Mouse (Mus musculus) embryo, embryonic 11.5 days (tissue): Measurements from ENCODE around the gene Rab8a.
"Not testable (repeated sequence)": the region's sequence is repeated elsewhere in the genome, so short reads cannot be mapped to it uniquely, and the experiment has no call there.

Experiments
- DNase-seq: peaks from one replicate; pipeline ENCODE4 v3.0.0-alpha.2; 2012; ENCODE audit warnings: low read depth, low spot score

Rab8a gene

GRCm38 (mm10) chr8:72160707-72161697, at the start of gene Rab8a:
Gene Rab8a, plus strand, starts transcription at chr8:72161200.
- DNase-seq, result peak; percentile 97

- no peak for DNase-seq
Measured at GRCm38 (mm10) chr8:72112486-72112885, 48.5 kb upstream of the Rab8a start.

DNA sequence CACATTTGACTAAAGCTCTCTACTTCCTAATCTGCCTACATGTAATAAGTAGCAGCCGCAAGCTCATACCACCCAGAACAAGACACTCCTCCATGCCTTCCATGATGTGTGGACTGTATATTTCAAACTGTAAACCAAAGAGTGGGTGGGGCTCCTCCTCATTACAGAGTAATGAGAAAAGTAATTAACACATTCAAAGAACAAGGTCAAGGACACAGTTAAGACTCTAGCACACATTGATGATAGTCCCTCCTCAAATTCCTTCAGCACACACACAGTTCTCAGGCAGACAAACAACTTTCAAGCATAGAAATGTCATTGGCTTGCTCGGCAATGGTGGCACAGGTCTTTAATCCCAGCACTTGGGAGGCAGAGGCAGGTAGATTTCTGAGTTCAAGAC, 45.8 kb upstream of the Rab8a start:
- DNase-seq, result no peak

- no peak for DNase-seq
Measured at GRCm38 (mm10) chr8:72118616-72119015, 42.4 kb upstream of the Rab8a start.

DNA sequence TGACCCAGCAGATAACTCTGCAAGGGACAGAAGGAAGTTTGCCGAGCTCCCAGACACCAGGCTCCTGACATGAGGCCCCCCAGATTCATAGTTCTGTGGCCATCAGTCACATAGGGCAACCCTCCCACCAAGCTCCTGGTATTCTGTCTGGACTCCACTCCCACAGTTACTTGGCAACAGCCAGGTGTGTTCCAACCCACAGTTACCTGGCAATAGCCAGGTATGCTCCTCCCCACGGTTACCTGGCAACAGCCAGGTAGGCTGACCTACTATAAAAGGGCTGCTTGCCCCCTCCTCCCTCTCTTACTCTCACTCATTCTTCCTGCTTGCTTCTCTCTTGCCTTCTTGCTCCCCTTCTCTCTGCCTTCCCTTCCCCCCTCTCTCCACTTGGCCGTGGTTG, 39.5 kb upstream of the Rab8a start:
- not testable (repeated sequence) for DNase-seq

- no peak for DNase-seq
Measured at GRCm38 (mm10) chr8:72121997-72122396, 39.0 kb upstream of the Rab8a start.

DNA sequence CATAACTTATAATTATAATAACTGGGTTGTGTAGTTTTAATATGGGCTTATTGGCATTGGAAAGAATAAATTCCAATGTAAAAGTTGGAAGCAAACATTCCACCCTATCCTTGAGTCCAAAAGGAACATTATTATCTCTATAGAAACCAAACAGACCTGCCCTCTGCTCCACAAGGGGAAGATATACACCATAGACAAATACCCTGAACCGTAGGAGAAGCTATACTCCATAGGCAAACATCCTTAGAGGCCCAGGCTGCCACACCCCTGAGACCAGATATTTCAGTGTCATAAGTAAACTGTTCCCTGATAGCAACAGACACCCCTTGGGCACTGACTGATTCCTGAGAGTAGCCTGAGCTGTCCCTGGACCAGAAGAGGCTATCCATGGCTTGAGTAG, 33.2 kb upstream of the Rab8a start:
- DNase-seq, result no peak

GRCm38 (mm10) chr8:72131251-72131650, 29.7 kb upstream of the Rab8a start:
- DNase-seq, result no peak

DNA sequence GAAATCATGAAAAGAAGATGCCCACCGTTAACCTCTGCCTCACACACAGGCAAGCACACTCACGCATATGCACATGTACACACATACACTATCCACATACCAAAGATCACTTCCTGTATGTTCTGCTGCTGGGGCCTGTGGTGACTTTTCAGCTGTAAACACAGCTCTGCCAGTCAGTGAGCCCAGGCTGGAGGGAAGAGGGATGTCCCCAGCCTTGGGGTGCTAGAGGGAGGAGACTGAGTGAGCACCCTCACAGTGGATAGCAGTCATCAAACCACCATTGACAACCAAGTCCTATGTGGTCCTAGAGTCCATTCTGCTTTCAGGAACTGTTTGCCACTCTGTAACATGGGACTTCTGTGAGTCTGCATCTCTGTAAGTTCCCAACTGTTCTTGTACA, 29.1 kb upstream of the Rab8a start:
- DNase-seq, result no peak

DNA sequence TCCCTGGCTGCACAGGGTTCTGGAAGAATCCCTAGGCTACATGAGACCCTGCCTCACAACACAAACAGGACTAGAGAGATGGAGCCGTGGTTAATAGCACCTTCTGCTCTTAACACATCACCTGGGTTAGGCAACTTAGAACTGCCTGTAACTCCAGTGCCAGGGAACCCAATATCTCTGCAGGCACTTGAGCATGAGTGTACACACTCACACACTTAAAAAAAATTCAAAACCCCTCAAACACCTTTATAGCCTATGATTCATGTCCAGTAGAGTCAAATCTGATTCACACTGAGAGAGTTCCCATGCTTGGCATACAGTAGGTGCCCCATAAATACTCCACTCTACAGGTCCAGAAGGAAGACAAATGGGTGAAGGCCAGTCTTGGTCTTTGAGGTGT, 28.6 kb upstream of the Rab8a start:
- no peak for DNase-seq

GRCm38 (mm10) chr8:72132891-72133290, 28.1 kb upstream of the Rab8a start:
- DNase-seq, result no peak

GRCm38 (mm10) chr8:72133507-72133906, 27.5 kb upstream of the Rab8a start:
- no peak for DNase-seq

- peak; percentile 62 for DNase-seq
Measured at GRCm38 (mm10) chr8:72134756-72135445, 26.1 kb upstream of the Rab8a start, which contains the start of gene Tpm4. Gene Tpm4, plus strand, starts transcription at chr8:72134975.

DNA sequence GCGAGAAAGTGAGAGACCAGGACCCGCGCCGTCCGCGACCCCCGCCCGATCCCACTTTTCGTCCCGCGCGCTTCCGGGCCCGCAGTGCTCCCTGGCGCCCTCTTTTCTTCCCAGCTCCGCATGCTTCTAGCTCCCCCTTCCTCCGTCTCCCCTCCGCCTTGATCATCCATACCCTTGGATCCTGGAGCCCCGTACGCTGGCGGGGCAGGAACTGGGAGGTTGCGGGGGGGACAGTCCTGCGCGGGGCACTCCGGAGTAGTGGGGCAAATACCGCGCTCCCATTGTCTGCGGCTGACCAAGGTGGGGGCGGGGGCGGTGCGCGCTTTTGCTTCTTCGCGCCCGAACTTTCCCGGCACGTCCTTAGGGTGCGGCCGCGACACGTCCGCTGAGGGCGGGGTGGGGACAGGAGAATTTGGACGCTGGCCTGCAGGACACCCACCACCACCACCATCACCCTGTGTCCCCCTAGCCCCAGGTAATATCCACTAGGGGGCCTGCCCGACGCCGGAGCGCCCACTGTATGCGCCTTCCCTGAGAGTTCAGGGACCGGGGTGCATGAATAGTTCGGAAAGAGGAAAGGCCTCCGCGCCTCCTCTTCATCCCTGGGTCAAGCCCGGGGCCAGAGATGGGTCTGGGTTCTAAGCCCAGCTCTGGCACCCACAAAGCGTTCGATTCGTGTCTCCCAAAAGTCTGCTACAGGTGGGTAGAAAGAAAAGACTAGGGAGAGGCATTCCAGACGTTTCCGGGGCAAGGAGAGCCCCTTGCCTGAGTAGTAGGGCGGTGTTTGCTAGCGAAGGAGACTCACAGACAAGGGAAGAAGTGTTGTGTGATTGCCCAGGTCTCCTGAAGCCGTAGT, 25.3 kb upstream of the Rab8a start:
- DNase-seq, result no peak

- DNase-seq, result no peak
Measured at GRCm38 (mm10) chr8:72136302-72136978, 24.6 kb upstream of the Rab8a start.

DNA sequence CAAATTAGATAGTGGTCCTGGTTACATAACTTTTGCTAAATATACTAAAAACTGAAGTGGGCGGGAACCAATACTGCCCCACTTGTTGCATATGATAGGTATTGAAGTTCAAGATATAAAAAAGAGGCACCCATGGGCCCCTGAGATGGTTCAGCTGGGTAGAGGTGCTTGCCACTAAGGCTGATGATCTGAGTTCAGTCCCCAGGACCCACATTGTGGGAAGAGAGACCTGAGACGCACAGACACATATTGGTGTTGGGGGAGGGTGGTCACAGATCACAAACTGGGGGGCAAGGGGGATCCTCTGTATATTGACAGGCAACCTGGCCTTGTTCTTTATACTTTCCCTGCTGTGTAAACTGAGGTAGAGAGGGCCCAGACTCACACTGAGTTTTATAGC, 23.6 kb upstream of the Rab8a start:
- DNase-seq, result no peak

DNA sequence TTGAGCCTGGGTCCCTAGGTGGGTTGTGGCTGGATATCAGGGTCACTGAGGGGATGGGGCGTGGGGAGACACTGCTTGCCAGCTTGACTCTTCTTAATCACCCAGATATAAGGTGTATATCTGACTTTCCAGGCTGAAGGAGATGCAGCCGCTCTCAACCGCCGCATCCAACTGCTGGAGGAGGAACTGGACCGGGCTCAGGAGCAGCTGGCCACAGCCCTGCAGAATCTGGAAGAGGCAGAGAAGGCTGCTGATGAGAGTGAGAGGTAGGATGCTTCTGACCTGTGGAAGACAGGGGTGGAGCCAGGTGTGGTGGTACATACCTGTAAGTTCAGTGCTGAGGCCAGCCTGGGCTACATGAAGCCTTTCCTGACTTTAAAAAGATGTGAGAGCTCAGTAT, 22.5 kb upstream of the Rab8a start:
- no peak for DNase-seq

DNA sequence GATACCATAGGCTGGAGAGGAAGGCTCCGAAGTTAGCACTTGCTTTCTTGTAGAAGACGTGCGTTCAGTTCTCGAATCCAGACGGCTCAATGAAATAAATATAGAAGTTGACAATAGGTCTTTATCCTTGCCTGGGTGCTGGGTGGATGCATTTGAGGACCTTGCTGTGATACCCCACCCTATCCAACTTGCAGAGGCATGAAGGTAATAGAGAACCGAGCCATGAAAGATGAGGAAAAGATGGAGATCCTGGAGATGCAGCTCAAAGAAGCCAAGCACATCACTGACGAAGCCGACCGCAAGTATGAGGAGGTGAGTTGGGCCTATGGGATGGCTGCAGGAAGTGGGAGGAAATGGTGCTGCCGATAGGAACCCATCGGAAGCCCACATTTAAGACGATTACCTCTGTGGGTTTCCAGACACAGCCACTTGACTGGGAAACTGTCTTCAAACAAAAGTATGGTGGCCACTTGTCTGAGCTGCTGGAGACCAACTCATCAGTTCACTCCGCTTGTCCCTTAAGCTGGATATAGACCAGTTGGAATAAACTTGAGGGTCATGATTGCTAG, 17.7 kb upstream of the Rab8a start:
- DNase-seq, result no peak

- no peak for DNase-seq
Measured at GRCm38 (mm10) chr8:72144345-72144975, 16.5 kb upstream of the Rab8a start.

DNA sequence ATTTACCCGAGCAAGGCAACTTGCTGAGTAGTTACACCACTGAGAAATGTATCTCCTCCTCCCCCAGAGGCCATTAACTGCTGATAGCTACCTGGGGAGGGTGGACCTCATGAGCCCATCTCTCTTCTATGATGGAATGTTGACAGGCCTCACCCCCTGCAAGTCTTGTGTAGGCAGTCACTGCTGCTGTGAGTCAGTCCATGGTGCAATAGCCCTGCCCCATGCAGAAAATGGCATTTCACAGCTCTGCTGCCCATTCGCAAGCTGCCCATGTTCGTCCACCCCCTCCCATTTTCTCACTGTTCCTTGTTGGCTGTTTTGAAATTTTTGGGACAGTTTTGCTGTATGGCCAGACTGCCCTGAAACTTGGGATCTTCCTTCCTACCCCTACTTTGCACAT, 15.5 kb upstream of the Rab8a start:
- DNase-seq, result no peak
